Mouse (Mus musculus) cortical plate, adult 2 months (tissue): ENCODE measurements around the gene Exoc2.

ENCODE experiments used
- CTCF ChIP-seq: fragments of 200-500 bp; IDR thresholded peaks from 2 replicates; pipeline ENCODE4 v1.5.1; 2011; ENCODE audit warnings: mild to moderate bottlenecking, control low read depth, low read length; ENCODE audit not compliant: insufficient read depth; ENCODE audit errors: extremely low read depth
- POLR2A ChIP-seq: fragments of 200-500 bp; IDR thresholded peaks from 2 replicates; pipeline ENCODE4 v1.6.1; 2011; ENCODE audit warnings: mild to moderate bottlenecking, low read length, control low read depth; ENCODE audit not compliant: insufficient read depth; ENCODE audit errors: extremely low read depth

GRCm38 (mm10) chr13:30966507-30966911 lies 7.4 kb downstream of the Exoc2 start:
- TF ChIP-seq POLR2A: no peak
- TF ChIP-seq CTCF: no peak
